Mouse (Mus musculus) G1E (cell line): ENCODE data around the gene Pex10. TPM values are rescaled to one million over a fixed set of nuclear protein-coding genes. Genes with fewer than 3 reads are reported as not detected.

Experiments
- ATAC-seq: 2 replicates; pipeline ENCODE4 v1.8.0; 2016; ENCODE audit warnings: mild to moderate bottlenecking; ENCODE audit not compliant: insufficient number of reproducible peaks, poor library complexity, low FRiP score, severe bottlenecking; ENCODE audit errors: extremely low read depth
- DNase-seq: peaks from one replicate; pipeline ENCODE4 v3.0.0; 2012; ENCODE audit warnings: low spot score
- H3K27me3 ChIP-seq: 2 replicates; pipeline ENCODE4 v1.6.1; 2012; ENCODE audit warnings: mild to moderate bottlenecking, low read length, inconsistent platforms; ENCODE audit not compliant: insufficient read depth
- H3K36me3 ChIP-seq: replicated peaks from 2 replicates; pipeline ENCODE3; 2012; ENCODE audit warnings: mild to moderate bottlenecking, inconsistent platforms
- H3K4me1 ChIP-seq: 2 replicates; pipeline ENCODE4 v1.6.1; 2012; ENCODE audit warnings: low read depth, low read length, inconsistent platforms, mixed read lengths; ENCODE audit not compliant: insufficient read depth
- H3K4me3 ChIP-seq: 2 replicates; pipeline ENCODE4 v1.5.1; 2012; ENCODE audit warnings: low read depth, mild to moderate bottlenecking, inconsistent platforms, low read length, moderate library complexity, mixed read lengths
- H3K9me3 ChIP-seq: replicated peaks from 2 replicates; pipeline ENCODE4 v1.6.1; 2012; ENCODE audit warnings: inconsistent platforms
- CTCF ChIP-seq: IDR thresholded peaks from 2 replicates; pipeline ENCODE4 v1.5.1; 2012; ENCODE audit warnings: low read depth, low read length, inconsistent platforms, mixed read lengths
- GATA1 ChIP-seq: IDR thresholded peaks from 2 replicates; pipeline ENCODE4 v1.6.1; 2012; ENCODE audit warnings: borderline replicate concordance, low read length, inconsistent platforms, mixed read lengths
- GATA2 ChIP-seq: IDR thresholded peaks from 2 replicates; pipeline ENCODE4 v1.6.1; 2012; ENCODE audit warnings: low read depth, low read length, inconsistent platforms, borderline replicate concordance
- POLR2AphosphoS5 ChIP-seq: IDR thresholded peaks from 2 replicates; pipeline ENCODE4 v1.6.1; 2012; ENCODE audit warnings: low read depth, low read length, inconsistent platforms; ENCODE audit not compliant: insufficient replicate concordance
- TAL1 ChIP-seq: conservative IDR thresholded peaks from 2 replicates; pipeline ENCODE4 v1.6.1; 2012; ENCODE audit warnings: low read depth, low read length, inconsistent platforms, mixed read lengths
- polyA plus RNA-seq: library from polyadenylated mRNA; stranded (reverse); fragments of >175 nt; gene quantifications from 2 replicates; pipeline ENCODE4 v1.2.3, GENCODE M21; 2012
- total RNA-seq, 2 experiments: library from RNA; stranded (forward) in 1 of 2; stranded (reverse) in 1 of 2; fragments of 200-1000 nt in 1 of 2; fragments of >200 nt in 1 of 2; fragmentation: Nextera tagmentation in 1 of 2; gene quantifications; 2 replicates each; pipeline ENCODE4 v1.2.3; 2014 to 2017

Pex10 gene
- total and polyA plus RNA-seq, 3 experiments, result 15.9 to 30.3 (median 23.4) TPM

DNA sequence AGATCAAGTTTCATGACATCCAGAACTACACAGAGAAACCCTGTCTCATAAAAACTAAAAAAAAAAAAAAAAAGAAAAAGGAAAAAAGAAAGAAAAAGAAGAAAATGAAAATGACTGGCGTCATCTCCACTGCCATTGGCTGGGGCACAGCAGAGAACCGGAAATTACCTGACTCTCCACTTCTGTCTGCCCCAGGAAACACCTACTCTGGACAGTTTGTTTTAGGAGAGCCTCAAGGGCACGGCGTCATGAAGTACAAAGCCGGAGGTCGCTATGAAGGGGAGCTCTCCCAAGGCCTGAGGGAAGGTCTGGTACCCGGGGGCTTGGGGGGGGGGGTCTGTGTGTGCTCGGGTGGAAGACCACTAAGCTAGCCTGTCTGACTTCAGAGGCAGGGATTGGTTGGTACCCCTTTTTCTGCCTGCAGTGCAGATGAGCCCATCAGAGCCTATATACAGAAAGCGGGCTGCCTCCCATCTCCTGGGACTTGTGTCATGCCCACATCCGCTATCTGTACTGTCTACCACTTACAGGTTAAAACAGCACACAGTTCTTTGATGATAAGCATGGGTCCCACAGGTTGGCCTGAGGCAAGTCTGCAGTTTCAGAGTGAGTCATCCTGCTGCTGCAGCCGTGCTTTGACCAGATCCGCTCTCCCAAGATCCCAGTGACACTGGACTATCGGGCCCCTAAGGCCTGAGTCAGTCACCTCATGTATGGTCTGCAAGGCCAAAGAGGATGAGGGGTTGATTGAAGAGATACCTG, 24.1 kb downstream of the Pex10 start:
- DNase-seq (no peak), ATAC-seq (no peak)
- peaks cover 69% of the 10 kb centered on the region for H3K36me3 ChIP-seq
- H3K4me1 ChIP-seq, result peaks cover 36% of the 10 kb centered on the region
- no peak overlapping the region for H3K4me3 ChIP-seq
- H3K9me3 ChIP-seq, result no peaks in the 10 kb centered on the region
- no peak for TF ChIP-seq TAL1
- no peak for TF ChIP-seq POLR2AphosphoS5
- no peak for TF ChIP-seq GATA2
- no peak for TF ChIP-seq CTCF
- TF ChIP-seq GATA1, result no peak
- H3K27me3 ChIP-seq, result peaks cover under 1% of the 10 kb centered on the region

DNA sequence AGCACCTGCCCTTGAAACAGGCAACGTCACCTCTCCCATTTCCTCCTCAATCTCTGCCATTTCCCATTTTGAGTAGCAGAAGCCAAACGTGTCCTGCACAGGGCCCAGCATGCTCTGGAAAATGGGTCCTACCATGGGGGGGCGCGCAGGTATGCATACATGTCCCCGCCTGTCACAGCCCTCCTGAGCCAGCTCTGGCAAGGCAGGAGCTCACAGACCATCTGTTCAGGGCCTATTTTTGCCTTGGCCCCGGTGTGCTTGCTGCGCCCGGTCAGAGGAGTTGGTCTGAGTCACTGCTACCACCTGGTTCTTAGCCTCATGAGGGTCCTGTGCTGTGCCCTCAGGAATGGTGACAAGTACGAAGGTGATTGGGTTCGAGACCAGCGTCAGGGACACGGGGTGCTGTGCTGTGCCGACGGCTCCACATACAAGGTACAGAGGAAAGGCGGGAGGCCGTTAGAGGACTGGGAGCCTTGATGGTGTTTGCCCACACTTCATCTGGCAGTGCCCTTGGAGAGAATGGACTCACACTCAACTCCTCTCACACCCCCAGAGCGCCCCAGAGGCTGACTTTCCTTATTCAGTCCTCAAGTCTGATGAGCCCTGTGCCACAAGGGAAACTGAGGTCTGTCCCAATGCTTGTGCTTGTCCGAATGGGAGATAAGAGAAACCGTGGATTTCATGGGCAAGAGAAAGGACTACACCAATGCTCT, 26.1 kb downstream of the Pex10 start:
- peaks cover 20% of the 10 kb centered on the region for H3K27me3 ChIP-seq
- H3K4me1 ChIP-seq, result peaks cover 25% of the 10 kb centered on the region
- no peak overlapping the region for H3K4me3 ChIP-seq
- peaks cover 68% of the 10 kb centered on the region for H3K36me3 ChIP-seq
- H3K9me3 ChIP-seq, result no peaks in the 10 kb centered on the region
- DNase-seq (no peak), ATAC-seq (no peak)
- no peak for TF ChIP-seq GATA2
- no peak for TF ChIP-seq GATA1
- no peak for TF ChIP-seq TAL1
- TF ChIP-seq POLR2AphosphoS5, result no peak
- TF ChIP-seq CTCF, result no peak

- TF ChIP-seq POLR2AphosphoS5, result no peak
- no peak for TF ChIP-seq GATA1
- Histone ChIP-seq H3K4me3 (no peak overlapping the region), H3K4me1 (peaks cover 25% of the 10 kb centered on the region), H3K27me3 (peaks cover 27% of the 10 kb centered on the region), H3K9me3 (no peaks in the 10 kb centered on the region), H3K36me3 (peaks cover 65% of the 10 kb centered on the region)
- ATAC-seq (no peak), DNase-seq (no peak)
Observed at GRCm38 (mm10) chr4:155093431-155094149, 26.8 kb downstream of the Pex10 start.

GRCm38 (mm10) chr4:155094565-155094964, 27.7 kb downstream of the Pex10 start:
- no peak for TF ChIP-seq POLR2AphosphoS5
- TF ChIP-seq CTCF, result peak; percentile 92
- no peak for TF ChIP-seq TAL1
- TF ChIP-seq GATA2, result no peak
- H3K27me3 ChIP-seq, result peaks cover 35% of the 10 kb centered on the region
- peaks cover 56% of the 10 kb centered on the region for H3K36me3 ChIP-seq
- 0 out of 2 replicates have a peak, but pooled peaks have one; percentile 51 for ATAC-seq
- H3K9me3 ChIP-seq, result no peaks in the 10 kb centered on the region
- peaks cover 23% of the 10 kb centered on the region for H3K4me1 ChIP-seq
- H3K4me3 ChIP-seq, result no peak overlapping the region
- peak; percentile 66 for DNase-seq

DNA sequence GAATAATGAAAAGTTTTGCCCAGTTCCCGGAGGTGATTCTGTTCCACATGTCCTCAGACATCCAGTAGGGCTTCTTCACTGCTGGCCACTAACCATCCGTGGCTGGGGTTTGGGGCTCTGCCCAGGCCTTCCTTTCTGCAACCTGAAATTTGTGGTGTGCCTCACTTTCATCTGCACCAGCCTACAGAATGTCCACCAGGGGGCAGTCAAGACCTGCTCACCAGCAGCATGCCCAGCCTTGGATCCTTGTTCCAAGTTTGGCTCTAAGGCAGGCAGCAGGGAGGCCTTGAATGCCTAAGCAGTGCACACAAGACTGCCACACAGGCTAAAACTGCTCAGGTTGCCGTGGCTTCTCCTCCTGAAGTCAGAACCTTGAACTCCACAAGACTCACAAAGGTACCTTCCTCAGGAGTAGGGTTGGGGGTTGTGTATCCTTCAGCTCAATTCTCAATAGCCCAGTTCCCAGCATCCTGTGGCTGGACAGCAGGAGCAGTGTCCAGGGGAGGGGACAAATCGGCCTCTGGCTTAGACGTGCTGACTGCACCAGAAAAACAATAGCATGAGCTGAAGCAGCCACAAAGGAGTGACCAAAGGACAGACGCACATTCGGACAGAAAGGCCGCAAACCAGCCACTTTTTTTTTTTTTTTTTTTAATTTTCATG, 28.6 kb downstream of the Pex10 start:
- H3K27me3 ChIP-seq, result peaks cover 42% of the 10 kb centered on the region
- H3K4me3 ChIP-seq, result no peak overlapping the region
- H3K9me3 ChIP-seq, result no peaks in the 10 kb centered on the region
- TF ChIP-seq GATA2 (no peak), GATA1 (no peak), TAL1 (no peak), CTCF (peak; percentile 86), POLR2AphosphoS5 (no peak)
- H3K36me3 ChIP-seq, result peaks cover 49% of the 10 kb centered on the region
- ATAC-seq (peak; percentile 65), DNase-seq (peak; percentile 80)
- peaks cover 26% of the 10 kb centered on the region for H3K4me1 ChIP-seq
